Mouse (Mus musculus) limb, embryonic 15.5 days (tissue): ENCODE measurements around the gene Zfp53. TPM values are rescaled to one million over a fixed set of nuclear protein-coding genes. Genes with fewer than 3 reads are reported as not detected.
"Not testable (repeated sequence)": the region's sequence is repeated elsewhere in the genome, so short reads cannot be mapped to it uniquely, and the experiment has no call there.

ENCODE experiments used
- ATAC-seq: fragments of 200-750 bp; cut with Nextera tagmentation; 2 replicates; pipeline ENCODE4 v1.8.0; 2017; ENCODE audit warnings: low read depth, moderate TSS enrichment; ENCODE audit not compliant: insufficient number of reproducible peaks, low FRiP score, low TSS enrichment
- H3K27ac ChIP-seq: fragments of 300-500 bp; sonication (generic); 2 replicates; pipeline ENCODE4 v1.5.1; 2015; ENCODE audit warnings: moderate library complexity, mild to moderate bottlenecking, inconsistent platforms
- H3K27me3 ChIP-seq: fragments of 300-500 bp; sonication (generic); 2 replicates; pipeline ENCODE4 v1.6.1; 2015; ENCODE audit warnings: inconsistent platforms
- H3K36me3 ChIP-seq: fragments of 300-500 bp; sonication (generic); 2 replicates; pipeline ENCODE4 v1.6.1; 2015; ENCODE audit warnings: inconsistent platforms
- H3K4me1 ChIP-seq: fragments of 300-500 bp; sonication (generic); 2 replicates; pipeline ENCODE4 v1.6.1; 2015; ENCODE audit warnings: inconsistent platforms
- H3K4me2 ChIP-seq: fragments of 300-500 bp; sonication (generic); 2 replicates; pipeline ENCODE4 v1.6.1; 2015; ENCODE audit warnings: mild to moderate bottlenecking, inconsistent platforms
- H3K4me3 ChIP-seq: fragments of 300-500 bp; sonication (generic); 2 replicates; pipeline ENCODE4 v1.5.1; 2015; ENCODE audit warnings: mild to moderate bottlenecking, inconsistent platforms
- H3K9ac ChIP-seq: fragments of 300-500 bp; sonication (generic); 2 replicates; pipeline ENCODE4 v1.6.1; 2015; ENCODE audit warnings: inconsistent platforms
- H3K9me3 ChIP-seq: fragments of 300-500 bp; sonication (generic); 2 replicates; pipeline ENCODE4 v1.6.1; 2016; ENCODE audit warnings: inconsistent platforms
- WGBS: fragments of 180-500 bp; shearing (Covaris S2); methylation state at CpG from one replicate; pipeline ENCODE4 v1.1.7; 2015; 5-methylcytosine and 5-hydroxymethylcytosine counted together
- polyA plus RNA-seq: library from polyadenylated mRNA; unstranded; fragments of >200 nt; fragmentation: Nextera tagmentation; extraction: Ambion mirVana; gene quantifications from 2 replicates; pipeline ENCODE4 v1.2.1, GENCODE M21; 2015

Gene Zfp53
- 10.6 and 11.4 TPM in 2 replicates for polyA plus RNA-seq

- Histone ChIP-seq H3K27ac (peak within 1 kb of the TSS; percentile 79), H3K4me2 (peak within 1 kb of the TSS; percentile 60), H3K4me3 (peak within 1 kb of the TSS; percentile 65), H3K4me1 (peaks cover 6% of the 10 kb centered on the region), H3K36me3 (peaks cover 4% of the 10 kb centered on the region; the same call in 1 of the 2 replicates), H3K9ac (peak within 1 kb of the TSS; percentile 64), H3K9me3 (no peaks in the 10 kb centered on the region), H3K27me3 (no peaks in the 10 kb centered on the region)
- WGBS, result 1% methylated on average over 34 of the region's 34 CpGs
- ATAC-seq, result peak; percentile 99
These were observed at the start of gene Zfp53 for GRCm38 (mm10) chr17:21488760-21489499. Gene Zfp53, plus strand, starts transcription at chr17:21488998.

DNA sequence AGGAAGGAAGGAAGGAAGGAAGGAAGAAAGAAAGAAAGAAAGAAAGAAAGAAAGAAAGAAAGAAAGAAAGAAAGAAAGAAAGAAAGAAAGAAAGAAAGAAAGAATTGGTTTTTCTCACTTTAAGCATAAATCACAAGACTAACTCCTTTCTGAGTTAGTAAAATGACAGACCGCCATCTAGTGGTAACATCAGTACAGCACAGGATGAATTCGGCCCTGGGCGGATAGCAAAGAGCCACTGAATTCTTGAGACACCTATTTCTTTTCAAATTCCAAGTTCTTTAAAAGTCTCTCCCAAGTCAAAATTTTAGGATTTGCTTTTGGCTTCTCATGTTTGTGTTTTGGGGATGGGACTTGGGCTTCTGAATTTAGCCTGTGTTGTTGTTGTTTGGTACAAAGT, 39.1 kb upstream of the Zfp53 start:
- Histone ChIP-seq H3K4me1 (peaks cover 5% of the 10 kb centered on the region; the same call in 1 of the 2 replicates), H3K9me3 (no peaks in the 10 kb centered on the region), H3K27ac (peak overlapping the region; percentile 97), H3K27me3 (no peaks in the 10 kb centered on the region), H3K4me3 (peak overlapping the region; percentile 64), H3K36me3 (peaks cover 6% of the 10 kb centered on the region; the same call in 1 of the 2 replicates), H3K9ac (peak overlapping the region; percentile 34; the same call in 1 of the 2 replicates), H3K4me2 (peak overlapping the region; percentile 63)
- ATAC-seq, result peak; percentile 74; the same call in 1 of the 2 replicates
- WGBS, result 0% methylated on average over 3 of the region's 3 CpGs

DNA sequence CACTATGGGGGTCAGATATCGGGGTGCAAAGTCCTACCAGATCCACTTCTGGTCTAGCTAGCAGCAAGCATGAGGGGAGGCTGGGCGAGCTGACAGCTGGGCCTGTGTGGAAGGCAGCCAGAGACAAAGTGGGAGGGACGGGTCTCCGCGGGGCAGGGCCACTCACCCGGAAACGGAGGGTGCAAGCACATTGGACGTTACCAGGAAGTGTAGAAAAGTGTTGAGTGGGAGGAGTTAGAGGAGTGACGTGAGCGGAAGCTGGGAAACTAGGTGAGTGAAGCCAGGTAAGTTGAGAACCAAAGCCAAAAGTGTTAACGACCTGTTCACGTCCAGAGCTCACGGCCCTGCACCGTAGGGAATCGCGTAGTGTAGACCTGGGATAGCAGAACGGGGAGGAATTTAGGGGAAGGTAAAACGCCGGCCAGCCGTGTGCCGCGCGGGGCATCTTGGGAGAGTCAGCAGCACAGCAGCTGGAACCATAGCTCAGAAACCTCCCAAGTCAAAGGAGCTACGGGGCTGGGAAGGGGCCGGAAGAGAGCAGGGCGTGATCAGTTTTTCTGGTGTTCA, 38.6 kb upstream of the Zfp53 start, which contains the start of gene Zfp51:
TSS of gene Zfp51 (plus strand) at position 237 of the 567 bp plus-strand sequence.
- ATAC-seq, result peak; percentile 100
- Histone ChIP-seq H3K4me3 (peak within 1 kb of the TSS; percentile 64), H3K9ac (peak within 1 kb of the TSS; percentile 44), H3K27ac (peak within 1 kb of the TSS; percentile 97), H3K4me1 (peaks cover 5% of the 10 kb centered on the region; the same call in 1 of the 2 replicates), H3K9me3 (no peaks in the 10 kb centered on the region), H3K4me2 (peak within 1 kb of the TSS; percentile 63), H3K27me3 (no peaks in the 10 kb centered on the region), H3K36me3 (peaks cover 6% of the 10 kb centered on the region; the same call in 1 of the 2 replicates)
- WGBS, result under 1% methylated on average over 26 of the region's 26 CpGs

DNA sequence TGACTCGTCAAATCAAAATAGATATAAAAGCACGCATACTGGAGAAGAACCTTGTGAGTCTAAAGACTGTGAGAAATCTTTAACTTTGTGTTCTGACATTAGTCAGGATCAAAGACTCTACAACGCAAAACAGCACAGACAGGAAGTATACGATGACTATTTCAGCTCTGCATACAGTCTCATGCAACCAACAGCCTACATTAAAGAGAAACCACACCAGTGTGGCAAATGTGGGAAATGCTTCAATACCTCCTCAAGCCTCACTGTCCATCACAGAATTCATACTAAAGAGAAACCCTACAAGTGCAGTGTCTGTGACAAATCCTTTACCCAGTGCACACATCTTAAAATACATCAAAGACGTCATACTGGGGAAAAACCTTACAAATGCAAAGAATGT, 25.2 kb upstream of the Zfp53 start:
- no peak for ATAC-seq

DNA sequence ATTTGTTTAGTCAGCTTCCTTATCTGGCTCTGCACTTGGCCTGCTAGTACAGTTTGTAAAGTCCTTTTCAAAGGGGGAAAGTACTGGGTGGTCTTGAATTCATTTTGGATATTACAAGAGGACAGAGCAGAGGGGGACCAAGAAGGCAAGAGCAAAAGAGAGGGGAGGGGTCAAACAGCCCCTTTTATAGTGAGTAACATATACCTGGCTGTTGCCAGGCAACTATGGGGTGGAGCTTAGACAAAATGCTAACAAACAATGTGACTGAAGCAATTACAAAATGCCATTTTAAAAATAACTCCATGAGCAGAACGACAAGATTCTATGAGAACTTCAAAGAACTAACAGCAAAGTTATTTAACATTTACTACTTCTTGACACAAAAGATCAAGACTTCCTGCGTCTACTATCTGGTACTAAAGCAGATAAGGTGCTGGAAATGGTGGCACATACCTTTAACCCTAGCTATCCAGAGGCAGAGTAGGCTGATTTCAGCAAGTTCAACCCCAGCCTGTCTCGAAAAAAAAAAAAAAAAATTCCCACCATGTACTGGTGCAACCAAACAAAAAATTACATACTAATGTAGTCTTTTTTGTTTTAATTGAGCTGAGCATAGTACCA, 16.7 kb upstream of the Zfp53 start:
- Histone ChIP-seq H3K9me3 (no peaks in the 10 kb centered on the region), H3K27ac (peak overlapping the region; percentile 68; the same call in 1 of the 2 replicates), H3K9ac (no peak overlapping the region), H3K36me3 (no peaks in the 10 kb centered on the region), H3K27me3 (no peaks in the 10 kb centered on the region), H3K4me3 (no peak overlapping the region), H3K4me1 (peaks cover 13% of the 10 kb centered on the region), H3K4me2 (no peak overlapping the region)
- 56% methylated on average over 3 of the region's 3 CpGs for WGBS
- ATAC-seq, result no peak

More for the DNA sequence above, 25.2 kb upstream of the Zfp53 start:
- Histone ChIP-seq H3K27me3 (no peaks in the 10 kb centered on the region), H3K9me3 (no peaks in the 10 kb centered on the region), H3K4me3 (no peak overlapping the region), H3K4me1 (no peaks in the 10 kb centered on the region), H3K36me3 (peaks cover 38% of the 10 kb centered on the region), H3K27ac (no peak overlapping the region), H3K4me2 (no peak overlapping the region), H3K9ac (no peak overlapping the region)
- 90% methylated on average over 5 of the region's 5 CpGs for WGBS

DNA sequence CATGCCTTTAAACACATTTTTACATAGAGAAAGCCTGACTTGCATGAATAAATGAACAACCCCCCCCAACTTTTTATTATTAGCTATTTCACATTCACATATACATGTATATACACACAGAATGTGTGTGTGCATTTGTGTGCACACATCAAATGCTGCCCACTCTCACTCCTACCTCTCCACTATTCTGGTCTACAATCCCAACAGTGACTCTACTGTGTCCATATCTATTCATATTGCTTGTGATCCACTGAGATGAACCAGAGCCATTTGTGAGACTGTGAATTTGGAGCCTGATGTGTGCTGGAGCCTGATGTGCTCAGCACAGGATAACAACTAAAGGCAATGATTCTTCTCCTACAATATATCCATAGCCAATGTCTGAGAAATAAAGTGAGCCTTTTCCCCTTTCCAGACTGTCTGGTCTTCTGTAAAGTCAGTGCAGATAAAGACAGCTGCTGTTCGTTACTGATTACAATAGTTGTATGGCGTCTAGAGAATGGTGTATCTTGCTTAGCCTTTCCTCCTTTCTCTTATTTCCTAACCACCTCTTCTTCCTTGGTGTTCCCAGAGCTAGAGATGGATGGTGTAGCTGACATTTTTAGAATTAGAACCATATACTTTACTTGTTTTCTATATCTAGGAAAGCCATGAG, 16.0 kb upstream of the Zfp53 start:
- Histone ChIP-seq H3K4me3 (no peak overlapping the region), H3K9me3 (no peaks in the 10 kb centered on the region), H3K4me2 (no peak overlapping the region), H3K27me3 (no peaks in the 10 kb centered on the region), H3K27ac (peak overlapping the region; percentile 68; the same call in 1 of the 2 replicates), H3K9ac (no peak overlapping the region), H3K36me3 (no peaks in the 10 kb centered on the region), H3K4me1 (peaks cover 13% of the 10 kb centered on the region)
- ATAC-seq, result no peak
- 42% methylated on average over 2 of the region's 2 CpGs for WGBS

DNA sequence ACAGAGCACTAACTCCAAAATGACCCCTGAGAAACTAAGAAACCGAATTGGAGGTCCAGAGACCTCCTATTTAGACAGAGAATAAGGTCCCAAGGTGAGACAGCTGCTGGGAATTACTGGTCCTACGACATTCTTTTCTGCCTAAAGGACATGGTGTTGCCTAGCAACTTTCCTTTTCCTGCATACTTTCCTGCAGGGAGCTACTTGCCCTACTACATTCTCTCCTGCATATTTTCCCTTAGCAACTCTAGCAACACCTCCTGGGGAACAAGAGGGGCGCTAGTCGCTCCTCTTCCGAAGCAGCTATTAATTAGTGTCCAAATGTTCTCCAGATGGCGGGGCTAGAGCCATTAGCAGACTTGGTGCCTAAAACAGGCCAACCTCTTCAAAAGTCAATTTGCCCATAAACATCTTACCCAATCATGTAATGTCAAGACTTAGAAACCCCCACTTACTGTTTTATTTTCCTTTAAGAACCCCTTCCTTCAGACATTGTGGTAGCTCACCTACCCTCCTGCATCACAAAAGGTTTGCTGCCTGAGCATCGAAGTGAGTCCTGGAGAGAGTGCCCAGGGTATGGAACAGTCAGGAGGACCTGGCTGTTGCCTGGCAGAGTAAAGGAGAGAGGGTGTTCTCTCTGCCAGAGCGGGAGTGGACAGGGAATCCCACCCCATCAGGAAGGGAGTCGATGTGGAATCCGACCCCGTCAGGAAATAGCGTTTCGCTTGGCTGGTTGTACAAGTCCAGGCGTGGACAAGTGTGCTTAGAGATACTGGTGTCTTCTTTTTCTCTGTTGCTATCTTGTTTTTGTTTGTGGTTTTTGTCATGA, 15.2 kb upstream of the Zfp53 start:
- H3K9me3 ChIP-seq, result no peaks in the 10 kb centered on the region
- peak overlapping the region; percentile 68 for H3K27ac ChIP-seq
- 15% methylated on average over 14 of the region's 14 CpGs for WGBS
- H3K4me3 ChIP-seq, result no peak overlapping the region
- no peaks in the 10 kb centered on the region for H3K27me3 ChIP-seq
- H3K4me2 ChIP-seq, result peak overlapping the region; percentile 17; the same call in 1 of the 2 replicates
- no peak for ATAC-seq
- H3K36me3 ChIP-seq, result no peaks in the 10 kb centered on the region
- H3K9ac ChIP-seq, result no peak overlapping the region
- H3K4me1 ChIP-seq, result peaks cover 13% of the 10 kb centered on the region

DNA sequence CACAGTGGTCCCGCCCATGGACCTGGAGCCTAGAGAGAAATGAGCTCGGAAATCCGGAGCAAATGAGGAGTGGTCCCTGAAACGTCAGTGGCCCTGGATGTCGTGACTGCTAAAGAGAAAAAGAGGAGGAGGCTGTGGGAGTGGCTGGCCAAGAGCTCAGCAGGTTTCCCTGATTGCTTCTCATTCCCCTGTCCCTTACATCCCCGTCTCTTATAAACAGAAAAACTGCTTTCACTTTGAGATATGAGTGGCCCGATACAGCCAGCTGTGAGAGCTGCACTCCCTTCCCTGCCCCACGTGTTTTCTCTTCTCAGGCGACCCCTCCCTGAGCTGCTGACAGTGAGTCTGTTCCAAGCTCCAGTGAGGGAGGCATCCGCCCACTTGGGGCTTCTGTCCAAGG, 14.1 kb upstream of the Zfp53 start:
- H3K27ac ChIP-seq, H3K36me3 ChIP-seq, H3K4me2 ChIP-seq, H3K4me3 ChIP-seq, H3K27me3 ChIP-seq, H3K9me3 ChIP-seq, H3K9ac ChIP-seq, ATAC-seq: not testable (repeated sequence)
- 9% methylated on average over 10 of the region's 10 CpGs for WGBS
- peaks cover 13% of the 10 kb centered on the region for H3K4me1 ChIP-seq

DNA sequence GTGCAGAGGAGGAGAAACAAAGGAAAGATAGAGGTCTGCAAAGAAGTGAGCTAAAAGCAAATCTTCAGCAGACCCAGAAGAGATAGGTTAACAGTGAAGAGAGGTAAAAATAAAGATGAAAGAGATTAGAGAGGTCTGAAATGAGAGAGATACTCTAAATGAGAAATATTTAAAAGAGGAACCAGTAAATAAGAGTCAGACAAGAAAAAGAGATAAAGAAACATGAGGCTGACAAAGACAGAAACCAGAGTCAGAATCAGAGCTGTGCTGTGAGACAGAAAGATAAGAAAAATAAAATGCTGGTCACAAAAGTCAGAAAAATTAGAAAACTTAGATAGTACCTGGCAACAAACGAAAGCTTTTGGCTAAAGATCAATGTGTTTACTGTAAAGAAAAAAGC, 13.5 kb upstream of the Zfp53 start:
- ATAC-seq, H3K9me3 ChIP-seq, H3K27me3 ChIP-seq, H3K27ac ChIP-seq, H3K4me2 ChIP-seq, H3K4me3 ChIP-seq, H3K36me3 ChIP-seq, H3K9ac ChIP-seq: not testable (repeated sequence)
- H3K4me1 ChIP-seq, result peaks cover 13% of the 10 kb centered on the region
- WGBS, result 81% methylated on average over 1 of the region's 1 CpGs

- H3K9ac ChIP-seq, H3K4me2 ChIP-seq, H3K27ac ChIP-seq, H3K9me3 ChIP-seq, H3K4me3 ChIP-seq, H3K36me3 ChIP-seq, H3K27me3 ChIP-seq, ATAC-seq: not testable (repeated sequence)
- WGBS, result 85% methylated on average over 5 of the region's 9 CpGs
- peaks cover 13% of the 10 kb centered on the region for H3K4me1 ChIP-seq
These were observed 12.4 kb upstream of the Zfp53 start for GRCm38 (mm10) chr17:21476351-21476750.
